Mouse (Mus musculus) thymus, postnatal 10 days (tissue): Measurements from ENCODE around the gene Josd1.
A peak's percentile ranks its signal among the peaks of the same experiment; 100 is the strongest.
"Not testable (repeated sequence)": the region's sequence is repeated elsewhere in the genome, so short reads cannot be mapped to it uniquely, and the experiment has no call there.

Source experiments
- DNase-seq, 2 experiments: peaks; one replicate each; pipeline ENCODE4 v3.0.0; 2021; ENCODE audit warnings: low spot score in 2 of 2

The Josd1 gene

GRCm38 (mm10) chr15:79692334-79692733, 4.6 kb upstream of the Josd1 start:
- no peak for DNase-seq

DNA sequence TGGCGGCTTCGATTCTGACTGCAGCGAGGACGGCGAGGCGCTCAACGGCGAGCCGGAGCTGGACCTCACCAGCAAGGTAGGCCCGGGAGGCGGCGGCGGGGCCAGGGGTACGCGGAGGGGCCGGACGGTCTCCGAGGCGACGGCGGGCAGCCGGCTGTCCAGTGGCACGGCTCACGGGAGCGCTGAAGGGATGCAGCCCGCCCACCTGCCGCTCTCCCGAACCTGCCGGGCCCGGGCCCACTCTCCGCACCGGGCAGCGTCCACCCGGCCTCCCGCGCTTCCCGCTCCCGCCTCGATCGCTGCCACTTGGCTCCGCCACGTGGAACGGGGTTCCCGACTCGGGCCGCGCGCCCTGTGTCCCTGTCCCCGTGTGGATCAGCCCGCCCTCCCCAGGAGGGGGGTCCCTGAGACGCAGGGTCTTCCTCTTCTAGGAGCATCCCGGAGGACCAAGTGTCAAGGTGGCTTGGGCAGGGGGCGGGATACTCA, 3.3 kb upstream of the Josd1 start:
- peak; percentile 44 to 59 for DNase-seq

GRCm38 (mm10) chr15:79690426-79691022, 2.8 kb upstream of the Josd1 start, which contains the start of gene Gtpbp1:
Gtpbp1 (plus strand) TSS chr15:79690845.
- DNase-seq, result peak; percentile 92 to 93

DNA sequence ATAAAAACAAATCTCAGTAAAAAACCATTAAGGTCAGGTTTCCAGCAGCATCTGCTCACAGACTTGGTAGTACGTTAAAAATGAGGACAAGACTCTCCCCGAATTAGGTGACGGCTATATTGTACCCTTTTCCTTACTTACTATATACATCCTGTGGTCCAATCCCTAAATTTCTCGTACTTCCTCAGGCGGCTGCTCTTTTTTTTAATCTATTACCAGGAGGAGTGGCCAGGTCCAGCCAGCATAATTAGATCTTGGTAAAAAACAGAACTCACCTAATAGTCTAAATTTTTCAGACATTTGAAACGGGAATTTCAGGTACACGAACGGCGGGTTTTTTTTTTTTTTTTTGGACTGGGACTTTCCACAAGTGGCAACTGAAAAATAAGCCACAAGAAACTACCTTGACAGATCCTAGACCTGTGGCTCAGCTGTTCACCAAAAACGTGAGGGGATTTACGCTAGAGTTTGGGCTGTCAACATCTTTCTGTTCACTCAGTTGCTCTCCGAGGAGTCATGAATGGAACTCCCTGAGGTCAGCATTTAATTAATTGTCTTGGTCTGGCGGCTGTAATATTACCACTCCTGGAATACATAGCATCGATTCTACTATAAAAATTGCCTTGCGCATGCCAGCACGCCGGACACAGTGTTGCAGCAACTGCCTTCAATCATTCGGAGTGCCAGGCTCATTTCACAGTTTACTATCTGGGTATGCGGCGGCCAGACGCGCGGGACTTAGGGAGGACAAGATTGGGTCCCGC, 2.1 kb upstream of the Josd1 start:
- no peak for DNase-seq

GRCm38 (mm10) chr15:79688268-79688956, 693 bp upstream of the Josd1 start:
- no peak for DNase-seq

DNA sequence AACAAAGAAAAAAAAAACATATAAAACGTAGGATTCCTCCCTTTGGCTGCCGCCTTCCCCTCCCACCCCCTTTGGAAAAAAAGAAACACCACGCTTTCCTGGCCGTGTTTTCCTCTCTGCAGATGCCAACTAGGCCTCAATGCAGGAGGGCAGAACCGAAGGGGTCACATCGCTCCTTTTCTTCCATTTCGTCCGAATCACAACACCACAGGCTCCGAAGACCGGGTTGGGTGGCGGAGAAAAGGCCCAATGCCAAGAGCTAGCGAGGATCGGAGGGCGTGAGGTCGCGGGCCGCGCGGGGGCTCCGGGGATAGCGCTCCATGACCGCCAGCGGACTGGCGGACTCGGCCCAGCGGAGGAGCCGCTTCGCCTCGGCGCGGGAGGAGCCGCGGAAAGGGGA, 544 bp downstream of the Josd1 start:
- DNase-seq, result no peak

GRCm38 (mm10) chr15:79686046-79686869, 1.5 kb downstream of the Josd1 start:
- DNase-seq, result no peak

- no peak for DNase-seq
Observed at GRCm38 (mm10) chr15:79685141-79685641, 2.5 kb downstream of the Josd1 start.

- no peak for DNase-seq
Observed at GRCm38 (mm10) chr15:79684616-79685015, 3.1 kb downstream of the Josd1 start.

DNA sequence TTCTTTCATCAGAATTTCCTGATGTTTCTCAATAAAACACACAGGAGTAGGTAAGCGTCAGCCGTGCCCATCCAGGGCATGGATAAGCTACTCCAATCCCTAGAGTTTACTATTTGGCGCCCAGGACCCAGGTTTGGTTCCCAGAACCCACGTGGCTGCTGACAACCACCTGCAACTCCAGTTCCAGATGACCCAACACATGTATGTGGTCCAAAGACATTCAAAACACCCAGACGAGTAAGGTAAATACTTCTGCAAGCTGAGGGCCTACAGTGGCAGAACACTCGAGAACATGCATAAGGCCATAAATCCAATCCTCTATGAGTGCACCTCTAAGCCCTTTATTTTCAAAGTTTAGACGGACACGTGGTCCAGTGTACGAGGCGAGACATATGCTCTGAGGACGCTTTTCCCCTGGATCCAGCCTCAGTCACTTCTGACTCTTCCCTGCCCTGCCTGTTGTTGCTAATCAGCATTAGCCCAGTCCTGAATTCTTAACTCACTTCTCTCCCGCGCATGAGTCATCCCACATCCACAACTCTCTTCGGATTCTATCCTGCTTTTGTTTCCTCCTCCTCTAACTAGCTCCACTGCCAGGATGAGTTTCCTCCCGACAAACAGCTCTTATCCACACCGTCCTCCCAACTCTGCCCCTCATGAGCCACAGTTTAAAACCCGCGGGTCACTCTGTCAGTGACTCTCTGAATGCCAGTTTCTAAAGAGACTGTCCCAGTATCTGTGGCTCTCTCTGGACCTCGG, 3.8 kb downstream of the Josd1 start:
- no peak for DNase-seq

GRCm38 (mm10) chr15:79683146-79683545, 4.6 kb downstream of the Josd1 start:
- no peak for DNase-seq

DNA sequence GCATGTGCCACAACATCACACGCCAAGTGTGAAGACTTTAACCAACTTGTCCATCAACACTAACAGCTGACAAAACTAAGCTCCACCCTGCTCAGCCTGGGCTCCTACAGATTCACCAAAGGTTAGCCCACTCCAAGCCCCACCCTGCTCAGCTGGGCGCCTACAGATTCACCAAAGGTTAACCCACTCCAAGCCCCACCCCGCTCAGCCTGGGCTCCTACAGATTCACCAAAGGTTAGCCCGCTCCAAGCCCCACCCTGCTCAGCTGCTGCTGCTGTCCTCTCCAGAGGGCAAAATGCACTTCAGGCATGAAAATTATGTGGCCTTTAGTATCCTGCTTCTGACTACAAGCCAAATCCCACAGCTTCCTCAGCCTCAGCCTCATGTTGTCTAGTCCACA, 5.7 kb downstream of the Josd1 start:
- DNase-seq, result no peak

GRCm38 (mm10) chr15:79677936-79678335, 9.8 kb downstream of the Josd1 start:
- DNase-seq, result no peak

- not testable (repeated sequence) for DNase-seq
Observed at GRCm38 (mm10) chr15:79671828-79672348, 15.8 kb downstream of the Josd1 start.

- peak in 1 of 2 experiments; percentile 14 for DNase-seq
Observed at GRCm38 (mm10) chr15:79670972-79671299, 16.8 kb downstream of the Josd1 start.

GRCm38 (mm10) chr15:79670249-79670971, 17.3 kb downstream of the Josd1 start, which contains the start of gene Tomm22:
Tomm22 (plus strand) TSS chr15:79670861.
- peak; percentile 79 to 88 for DNase-seq

- no peak for DNase-seq
Observed at GRCm38 (mm10) chr15:79669195-79669594, 18.5 kb downstream of the Josd1 start.

DNA sequence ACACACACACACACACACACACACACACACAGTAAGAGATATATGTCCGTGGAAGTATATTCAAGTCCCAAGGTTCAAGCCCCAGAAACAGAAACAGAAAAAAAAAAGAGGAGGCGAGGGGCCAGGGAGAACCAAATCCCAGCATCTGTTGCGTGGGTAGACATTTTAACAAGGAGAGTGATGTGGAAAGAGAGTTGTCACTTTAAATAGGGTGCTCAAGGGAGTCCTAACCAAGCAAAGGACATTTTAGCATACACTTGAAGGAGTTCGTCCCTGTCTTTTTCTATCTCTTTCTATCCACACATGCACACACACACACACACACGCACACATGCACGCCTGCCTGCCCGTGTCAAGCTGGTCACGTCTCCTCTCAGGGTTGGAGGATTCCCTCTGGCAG, 23.1 kb downstream of the Josd1 start:
- no peak for DNase-seq

GRCm38 (mm10) chr15:79661852-79662251, 25.9 kb downstream of the Josd1 start:
- peak in 1 of 2 experiments; percentile 57 for DNase-seq
